Mouse (Mus musculus): ENCODE measurements around the gene Lsamp. TPM values are rescaled to one million over a fixed set of nuclear protein-coding genes. Genes with fewer than 3 reads are reported as not detected.

Lsamp gene
- polyA plus RNA-seq, 1 experiment = not detected

- H3K4me3 ChIP-seq (replicated peaks) = no peak overlapping the region
- no peaks in the 10 kb centered on the region for H3K36me3 ChIP-seq (ENCODE audit: control insufficient read depth)
- H3K4me1 ChIP-seq (ENCODE audit: control insufficient read depth) = no peaks in the 10 kb centered on the region
- no peaks in the 10 kb centered on the region for H3K9me3 ChIP-seq (ENCODE audit: control insufficient read depth, low read length)
- TF ChIP-seq GATA1 (IDR thresholded peaks at IDR 0.05; ENCODE audit: low read length) (no peak), TAL1 (IDR thresholded peaks at IDR 0.05; ENCODE audit: low read length) (no peak)
- no peaks in the 10 kb centered on the region for H3K27me3 ChIP-seq (ENCODE audit: control insufficient read depth)
Observed at GRCm38 (mm10) chr16:41210055-41210454, 1225.9 kb downstream of the Lsamp start.

DNA sequence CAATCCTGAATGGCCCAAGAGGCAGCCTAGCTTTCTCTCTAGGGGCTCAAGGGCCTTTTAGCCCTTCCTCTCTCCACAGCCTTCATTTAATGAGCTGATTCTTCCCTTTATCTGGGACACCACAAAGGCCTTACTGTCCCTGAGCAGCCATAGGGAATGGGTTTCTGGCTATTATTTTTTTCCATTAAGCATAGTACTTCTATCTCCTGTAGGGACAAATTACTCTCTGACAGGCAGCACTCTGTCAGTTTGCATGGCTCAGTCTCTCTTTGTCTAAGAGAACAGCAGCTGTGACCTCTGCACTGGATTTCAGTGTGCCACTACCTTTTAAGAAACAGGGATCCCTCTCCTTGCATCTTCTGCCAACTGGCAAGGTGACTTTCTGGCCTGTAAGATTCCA is 1251.7 kb downstream of the Lsamp start:
- TF ChIP-seq GATA1 (IDR thresholded peaks at IDR 0.05; ENCODE audit: low read length) (no peak), TAL1 (IDR thresholded peaks at IDR 0.05; ENCODE audit: low read length) (no peak)
- H3K9me3 ChIP-seq (ENCODE audit: control insufficient read depth, low read length) = no peaks in the 10 kb centered on the region
- H3K4me3 ChIP-seq (replicated peaks) = no peak overlapping the region
- H3K4me1 ChIP-seq (ENCODE audit: control insufficient read depth) = no peaks in the 10 kb centered on the region
- no peaks in the 10 kb centered on the region for H3K36me3 ChIP-seq (ENCODE audit: control insufficient read depth)
- H3K27me3 ChIP-seq (ENCODE audit: control insufficient read depth) = no peaks in the 10 kb centered on the region

DNA sequence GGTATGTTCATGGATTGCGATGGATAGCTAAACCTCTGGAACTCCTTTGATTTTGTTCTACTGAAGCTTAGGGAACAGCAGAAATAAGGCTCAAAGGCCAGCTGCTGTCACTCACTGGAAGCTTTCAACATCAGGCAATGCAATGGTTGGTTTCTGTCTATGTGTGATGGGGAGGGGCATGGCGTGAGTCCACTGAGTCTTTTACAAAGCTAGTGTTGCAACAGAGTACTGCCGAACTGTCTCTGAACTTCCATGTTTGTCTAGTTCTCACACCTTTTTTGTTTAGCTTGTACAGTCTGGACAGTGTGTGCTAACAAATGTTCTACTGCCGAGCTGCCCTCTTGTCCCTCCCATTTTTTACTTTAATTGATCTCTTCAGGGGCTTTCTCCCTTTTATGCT is 1258.7 kb downstream of the Lsamp start:
- Histone ChIP-seq H3K27me3 (ENCODE audit: control insufficient read depth) (no peaks in the 10 kb centered on the region), H3K9me3 (ENCODE audit: control insufficient read depth, low read length) (no peaks in the 10 kb centered on the region), H3K4me1 (ENCODE audit: control insufficient read depth) (no peaks in the 10 kb centered on the region), H3K36me3 (ENCODE audit: control insufficient read depth) (no peaks in the 10 kb centered on the region), H3K4me3 (replicated peaks) (no peak overlapping the region)
- TF ChIP-seq TAL1 (IDR thresholded peaks at IDR 0.05; ENCODE audit: low read length) = no peak

GRCm38 (mm10) chr16:41244711-41245110 is 1260.5 kb downstream of the Lsamp start:
- Histone ChIP-seq H3K27me3 (ENCODE audit: control insufficient read depth) (no peaks in the 10 kb centered on the region), H3K36me3 (ENCODE audit: control insufficient read depth) (no peaks in the 10 kb centered on the region), H3K9me3 (ENCODE audit: control insufficient read depth, low read length) (no peaks in the 10 kb centered on the region), H3K4me3 (replicated peaks) (no peak overlapping the region), H3K4me1 (ENCODE audit: control insufficient read depth) (no peaks in the 10 kb centered on the region)
- TF ChIP-seq GATA1 (IDR thresholded peaks at IDR 0.05; ENCODE audit: low read length) (no peak), TAL1 (IDR thresholded peaks at IDR 0.05; ENCODE audit: low read length) (no peak)

GRCm38 (mm10) chr16:41258145-41259035 is 1274.2 kb downstream of the Lsamp start:
- no peaks in the 10 kb centered on the region for H3K4me1 ChIP-seq (ENCODE audit: control insufficient read depth)
- no peaks in the 10 kb centered on the region for H3K9me3 ChIP-seq (ENCODE audit: control insufficient read depth, low read length)
- H3K27me3 ChIP-seq (ENCODE audit: control insufficient read depth) = no peaks in the 10 kb centered on the region
- no peak overlapping the region for H3K4me3 ChIP-seq (replicated peaks)
- H3K36me3 ChIP-seq (ENCODE audit: control insufficient read depth) = no peaks in the 10 kb centered on the region
- TF ChIP-seq GATA1 (IDR thresholded peaks at IDR 0.05; ENCODE audit: low read length) (no peak), TAL1 (IDR thresholded peaks at IDR 0.05; ENCODE audit: low read length) (no peak)

GRCm38 (mm10) chr16:41275999-41276671 is 1292.0 kb downstream of the Lsamp start:
- Histone ChIP-seq H3K4me3 (replicated peaks) (no peak overlapping the region), H3K36me3 (ENCODE audit: control insufficient read depth) (no peaks in the 10 kb centered on the region), H3K4me1 (ENCODE audit: control insufficient read depth) (no peaks in the 10 kb centered on the region), H3K27me3 (ENCODE audit: control insufficient read depth) (no peaks in the 10 kb centered on the region), H3K9me3 (ENCODE audit: control insufficient read depth, low read length) (no peaks in the 10 kb centered on the region)
- no peak for TF ChIP-seq GATA1 (IDR thresholded peaks at IDR 0.05; ENCODE audit: low read length)
- TF ChIP-seq TAL1 (IDR thresholded peaks at IDR 0.05; ENCODE audit: low read length) = no peak

DNA sequence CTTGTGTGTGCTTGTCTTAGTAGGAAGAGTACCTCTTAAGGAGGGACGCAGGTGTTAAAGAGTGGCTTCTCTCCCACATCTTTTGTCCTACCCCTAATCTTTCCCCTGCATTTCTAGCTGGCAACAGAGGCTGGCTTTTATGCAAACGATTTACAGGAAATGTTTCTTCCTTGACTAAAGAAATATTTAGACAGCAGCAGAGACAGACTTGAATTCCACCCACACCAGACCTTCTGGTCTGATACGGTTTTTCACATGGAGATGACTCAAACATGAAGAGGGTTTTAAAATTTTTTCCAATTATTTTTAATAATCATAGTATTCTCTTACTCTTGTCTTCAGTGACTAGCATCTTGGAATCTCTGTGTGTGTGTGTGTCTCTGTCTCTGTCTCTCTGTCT is 1333.8 kb downstream of the Lsamp start:
- no peaks in the 10 kb centered on the region for H3K9me3 ChIP-seq (ENCODE audit: control insufficient read depth, low read length)
- H3K36me3 ChIP-seq (ENCODE audit: control insufficient read depth) = no peaks in the 10 kb centered on the region
- no peaks in the 10 kb centered on the region for H3K27me3 ChIP-seq (ENCODE audit: control insufficient read depth)
- TF ChIP-seq TAL1 (IDR thresholded peaks at IDR 0.05; ENCODE audit: low read length) (no peak), GATA1 (IDR thresholded peaks at IDR 0.05; ENCODE audit: low read length) (no peak)
- H3K4me3 ChIP-seq (replicated peaks) = no peak overlapping the region
- H3K4me1 ChIP-seq (ENCODE audit: control insufficient read depth) = no peaks in the 10 kb centered on the region

DNA sequence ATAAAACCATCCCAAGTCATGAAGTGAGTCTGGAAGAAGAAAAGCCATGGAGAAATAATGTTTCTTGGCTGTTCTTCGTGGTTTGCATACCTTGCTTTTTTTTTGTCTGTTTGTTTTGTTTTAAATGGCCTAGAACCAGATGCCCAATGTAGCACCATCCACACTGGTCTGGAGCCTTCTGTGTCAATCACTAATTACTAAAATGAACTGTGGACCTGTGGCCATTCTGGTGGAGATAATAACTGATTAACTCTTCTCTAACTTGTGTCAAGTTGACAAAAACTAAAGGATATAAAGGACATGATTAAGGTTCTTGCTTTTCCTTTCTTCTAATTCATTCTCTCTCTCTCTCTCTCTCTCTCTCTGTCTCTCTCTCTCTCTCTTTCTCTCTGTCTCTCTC is 1359.3 kb downstream of the Lsamp start:
- no peaks in the 10 kb centered on the region for H3K36me3 ChIP-seq (ENCODE audit: control insufficient read depth)
- no peaks in the 10 kb centered on the region for H3K9me3 ChIP-seq (ENCODE audit: control insufficient read depth, low read length)
- no peak overlapping the region for H3K4me3 ChIP-seq (replicated peaks)
- H3K4me1 ChIP-seq (ENCODE audit: control insufficient read depth) = no peaks in the 10 kb centered on the region
- no peak for TF ChIP-seq TAL1 (IDR thresholded peaks at IDR 0.05; ENCODE audit: low read length)
- no peak for TF ChIP-seq GATA1 (IDR thresholded peaks at IDR 0.05; ENCODE audit: low read length)
- no peaks in the 10 kb centered on the region for H3K27me3 ChIP-seq (ENCODE audit: control insufficient read depth)

GRCm38 (mm10) chr16:41365138-41365537 is 1381.0 kb downstream of the Lsamp start:
- Histone ChIP-seq H3K9me3 (ENCODE audit: control insufficient read depth, low read length) (no peaks in the 10 kb centered on the region), H3K4me1 (ENCODE audit: control insufficient read depth) (no peaks in the 10 kb centered on the region), H3K4me3 (replicated peaks) (no peak overlapping the region), H3K27me3 (ENCODE audit: control insufficient read depth) (no peaks in the 10 kb centered on the region), H3K36me3 (ENCODE audit: control insufficient read depth) (no peaks in the 10 kb centered on the region)
- no peak for TF ChIP-seq GATA1 (IDR thresholded peaks at IDR 0.05; ENCODE audit: low read length)
- no peak for TF ChIP-seq TAL1 (IDR thresholded peaks at IDR 0.05; ENCODE audit: low read length)
